Mouse (Mus musculus): ENCODE measurements around the gene Gpr137b.
"Not testable (repeated sequence)": the region's sequence is repeated elsewhere in the genome, so short reads cannot be mapped to it uniquely, and the experiment has no call there.

Gpr137b gene

DNA sequence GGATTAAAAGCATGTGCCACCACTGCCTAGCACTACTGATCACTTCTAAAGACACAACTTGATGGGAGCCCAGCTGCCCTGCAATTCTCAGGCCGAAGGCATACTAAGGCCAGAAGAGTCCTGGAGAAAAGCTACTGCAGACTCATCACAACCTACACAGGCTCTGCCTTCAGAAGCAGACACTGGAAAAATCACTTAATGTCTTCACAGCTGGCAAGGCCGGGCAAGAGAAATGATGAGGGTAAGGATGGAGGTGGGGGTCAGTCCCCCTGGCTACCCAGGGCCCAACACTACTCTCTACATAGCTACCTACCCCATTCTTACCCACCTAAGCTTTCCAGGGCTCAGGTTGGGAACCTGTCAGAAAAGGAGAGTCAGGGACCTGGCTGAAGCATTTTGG, 27.4 kb downstream of the Gpr137b start:
- DNase-seq (ENCODE audit: low spot score in 2 of 2) = not testable (repeated sequence)

GRCm38 (mm10) chr13:13363536-13363935, 30.3 kb downstream of the Gpr137b start:
- not testable (repeated sequence) for DNase-seq (ENCODE audit: low spot score in 2 of 2)

GRCm38 (mm10) chr13:13362261-13362660, 31.6 kb downstream of the Gpr137b start:
- not testable (repeated sequence) for DNase-seq (ENCODE audit: low spot score in 2 of 2)

DNA sequence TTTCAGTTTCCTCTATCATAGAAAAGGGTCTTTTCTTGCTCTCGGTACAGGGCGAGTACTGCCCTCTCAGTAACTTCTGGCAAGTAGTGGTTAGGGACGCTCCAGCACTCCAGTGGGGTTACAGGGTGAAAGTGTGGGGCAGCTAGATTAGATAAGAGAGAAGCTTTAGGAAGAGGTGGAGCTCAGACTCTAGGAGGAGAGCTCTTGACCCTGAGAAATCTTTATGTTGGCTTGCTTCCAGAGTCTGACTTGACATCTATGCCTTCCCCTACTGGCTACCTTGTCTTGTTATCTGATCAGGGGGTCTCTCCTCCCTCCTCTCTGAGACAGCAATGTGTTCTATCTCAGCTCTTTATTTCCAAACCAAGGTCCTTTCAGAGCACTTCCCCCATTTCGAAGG, 33.8 kb downstream of the Gpr137b start:
- DNase-seq (ENCODE audit: low spot score in 2 of 2) = not testable (repeated sequence)

DNA sequence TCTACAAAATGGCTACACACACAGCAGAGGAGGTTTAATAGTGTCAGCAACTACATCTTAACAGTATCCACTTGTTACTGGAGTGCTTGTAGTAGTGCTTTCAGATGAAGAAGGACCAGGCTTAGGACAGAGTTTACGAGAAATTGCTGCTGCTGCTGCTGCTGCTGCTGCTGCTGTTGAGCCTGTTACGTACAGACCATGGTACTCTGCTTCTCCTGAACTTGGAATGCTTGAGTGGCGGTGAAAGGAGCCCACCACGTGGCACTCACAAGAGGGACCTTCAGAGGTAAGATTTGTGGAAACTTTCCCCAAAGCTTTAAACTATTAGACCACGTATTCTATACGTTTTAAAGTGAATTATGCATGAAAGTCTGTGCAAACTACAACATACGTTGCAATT, 35.2 kb downstream of the Gpr137b start:
- not testable (repeated sequence) for DNase-seq (ENCODE audit: low spot score in 2 of 2)

DNA sequence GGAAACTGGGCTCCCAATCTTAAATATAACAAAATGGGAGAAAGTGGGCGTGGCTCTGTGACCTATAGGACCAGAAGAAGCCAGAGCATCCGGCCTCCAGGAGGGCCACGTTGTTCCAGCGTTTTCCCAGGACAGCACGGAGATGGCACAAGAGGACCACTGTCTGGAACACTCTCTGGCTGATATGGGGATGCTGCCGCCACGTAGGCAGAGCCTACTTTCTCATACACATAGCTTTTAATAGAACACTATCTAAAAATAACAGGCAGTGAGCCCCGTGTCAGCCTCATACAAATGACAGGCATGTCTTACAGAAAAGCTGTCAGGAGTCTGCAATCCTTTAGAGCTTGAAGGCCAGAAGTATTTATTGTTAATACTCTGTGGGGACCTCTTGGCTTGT, 35.7 kb downstream of the Gpr137b start:
- not testable (repeated sequence) for DNase-seq (ENCODE audit: low spot score in 2 of 2)

DNA sequence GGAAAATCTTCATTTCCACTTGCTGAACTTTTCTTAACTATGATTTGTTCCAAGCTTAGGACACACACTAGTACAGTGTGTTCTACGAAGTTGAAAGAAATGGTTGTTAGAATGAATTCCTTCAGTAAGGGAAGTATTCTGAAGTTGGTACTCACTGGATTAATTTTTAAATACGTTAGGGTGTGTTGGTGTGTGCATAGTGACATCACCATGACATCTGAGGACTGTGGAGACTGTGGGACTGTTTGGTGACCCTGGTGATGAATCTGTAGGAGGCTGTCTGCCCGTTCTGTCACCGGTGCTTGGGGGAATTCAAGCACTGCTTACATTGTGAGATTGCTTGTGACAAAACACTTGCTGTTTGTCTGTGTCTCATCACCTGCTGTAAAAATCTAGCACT, 41.7 kb downstream of the Gpr137b start:
- not testable (repeated sequence) for DNase-seq (ENCODE audit: low spot score in 2 of 2)

DNA sequence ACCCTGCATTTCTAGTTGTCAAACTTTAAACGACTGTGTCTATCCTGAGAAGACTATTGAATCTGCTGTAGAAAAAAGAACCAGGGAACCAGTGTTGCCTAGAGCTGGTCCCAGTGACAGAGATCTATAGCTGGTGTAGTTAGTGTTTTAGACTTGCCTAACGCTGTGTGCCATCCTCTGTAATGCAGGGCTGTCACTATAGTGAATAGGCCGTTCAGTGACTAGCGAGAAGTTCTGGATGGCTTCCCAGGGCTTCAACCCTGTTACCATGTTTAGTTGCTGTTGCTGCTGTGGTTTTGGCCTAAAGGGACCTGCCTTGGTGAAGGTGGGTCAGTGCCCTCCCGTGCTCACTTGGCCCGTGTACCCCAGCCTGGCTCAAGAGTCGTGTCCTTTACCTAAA, 43.1 kb downstream of the Gpr137b start:
- DNase-seq (ENCODE audit: low spot score in 2 of 2) = not testable (repeated sequence)

DNA sequence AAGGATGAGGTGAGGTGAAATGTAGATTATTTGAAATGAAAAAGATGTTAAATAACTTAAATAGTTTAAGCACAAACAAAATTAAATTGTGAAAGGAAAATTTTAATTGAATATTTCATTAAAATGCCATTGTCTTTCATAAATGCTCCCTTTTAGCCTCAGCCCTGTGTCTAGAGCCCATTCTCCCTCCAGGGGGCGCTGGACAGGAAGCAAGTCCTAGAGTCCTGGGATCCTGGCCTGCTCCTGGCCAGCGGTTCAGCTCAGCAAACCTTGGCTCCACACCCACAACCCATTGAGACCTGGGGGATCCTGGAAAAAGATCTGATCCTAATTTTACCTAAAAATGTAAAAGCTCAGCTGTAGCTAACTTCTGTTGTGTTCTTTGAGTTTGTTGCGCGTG, 44.5 kb downstream of the Gpr137b start:
- DNase-seq (ENCODE audit: low spot score in 2 of 2) = peak; percentile 19 to 59

- not testable (repeated sequence) for DNase-seq (ENCODE audit: low spot score in 2 of 2)
Measured at GRCm38 (mm10) chr13:13347634-13348412, 46.0 kb downstream of the Gpr137b start.

DNA sequence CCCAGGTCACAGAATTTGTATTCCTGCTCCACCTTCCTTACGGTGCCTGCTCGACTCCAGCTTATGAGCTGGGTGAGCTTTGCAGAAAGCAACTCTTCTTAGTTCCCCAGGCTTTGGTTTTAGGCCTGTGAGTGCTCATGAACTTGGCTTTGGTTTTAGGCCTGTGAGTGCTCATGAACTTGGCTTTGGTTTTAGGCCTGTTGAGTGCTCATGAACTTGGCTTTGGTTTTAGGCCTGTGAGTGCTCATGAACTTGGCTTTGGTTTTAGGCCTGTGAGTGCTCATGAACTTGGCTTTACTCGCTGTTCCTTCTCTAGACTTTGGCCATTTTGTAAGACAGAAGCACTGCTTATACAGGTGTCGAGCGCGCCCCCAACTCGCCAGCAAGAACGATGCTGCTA, 56.5 kb downstream of the Gpr137b start:
- peak in 1 of 2 experiments; percentile 42 for DNase-seq (ENCODE audit: low spot score in 2 of 2)

DNA sequence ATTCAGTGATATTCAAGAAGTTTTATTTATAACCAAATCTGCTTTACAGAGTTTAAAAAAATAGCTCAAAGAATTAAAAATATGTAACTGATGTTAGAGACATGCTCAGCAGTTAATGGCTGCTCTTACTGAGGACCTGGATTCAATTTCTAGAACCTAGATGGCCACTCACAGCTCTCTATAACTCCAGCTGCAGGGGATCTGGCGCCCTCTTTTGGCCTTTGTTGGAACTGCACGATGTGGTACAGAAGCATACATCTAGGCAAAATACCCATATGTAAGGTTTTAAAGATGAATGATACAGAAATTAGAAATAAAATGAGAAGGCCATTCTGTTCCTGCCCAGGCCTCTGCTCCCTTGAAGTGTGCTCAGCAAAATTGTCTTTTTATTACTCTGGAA, 64.9 kb downstream of the Gpr137b start:
- DNase-seq (ENCODE audit: low spot score in 2 of 2) = peak in 1 of 2 experiments; percentile 18
